Mouse (Mus musculus): ENCODE data around the gene Myrf. TPM values are rescaled to one million over a fixed set of nuclear protein-coding genes. Genes with fewer than 3 reads are reported as not detected.

Myrf gene
- polyA plus RNA-seq, 1 experiment: 15.9 TPM

GRCm38 (mm10) chr19:10266196-10266850 is 25.8 kb upstream of the Myrf start:
- Histone ChIP-seq H3K27me3 (ENCODE audit: control insufficient read depth, insufficient read depth, low read length, poor library complexity, severe bottlenecking) (no peaks in the 10 kb centered on the region), H3K4me3 (ENCODE audit: low read depth, low read length) (no peak overlapping the region), H3K9ac (ENCODE audit: low read depth, poor library complexity, severe bottlenecking) (0 out of 2 replicates have a peak overlapping the region, but pooled peaks have one; percentile 17), H3K27ac (ENCODE audit: insufficient read depth, low read length) (peak overlapping the region; percentile 90), H3K9me3 (replicated peaks; ENCODE audit: control insufficient read depth, insufficient read depth, low read length, poor library complexity, severe bottlenecking) (no peaks in the 10 kb centered on the region), H3K36me3 (ENCODE audit: control insufficient read depth, insufficient read depth, low read length, poor library complexity, severe bottlenecking) (no peaks in the 10 kb centered on the region), H3K4me1 (ENCODE audit: control insufficient read depth, insufficient read depth, low read length) (peaks cover 9% of the 10 kb centered on the region)
- TF ChIP-seq CTCF (IDR thresholded peaks at IDR 0.05; ENCODE audit: low read depth, low read length) (peak; percentile 67), EP300 (IDR thresholded peaks at IDR 0.05; ENCODE audit: insufficient read depth, low read depth, low read length) (peak; percentile 92), POLR2A (IDR thresholded peaks at IDR 0.05; ENCODE audit: insufficient read depth, low read length) (no peak)

GRCm38 (mm10) chr19:10261369-10261768 is 20.8 kb upstream of the Myrf start:
- H3K4me1 ChIP-seq (ENCODE audit: control insufficient read depth, insufficient read depth, low read length): peaks cover 9% of the 10 kb centered on the region
- no peak overlapping the region for H3K9ac ChIP-seq (ENCODE audit: low read depth, poor library complexity, severe bottlenecking)
- H3K27me3 ChIP-seq (ENCODE audit: control insufficient read depth, insufficient read depth, low read length, poor library complexity, severe bottlenecking): no peaks in the 10 kb centered on the region
- no peak overlapping the region for H3K27ac ChIP-seq (ENCODE audit: insufficient read depth, low read length)
- no peak overlapping the region for H3K4me3 ChIP-seq (ENCODE audit: low read depth, low read length)
- no peak for TF ChIP-seq CTCF (IDR thresholded peaks at IDR 0.05; ENCODE audit: low read depth, low read length)
- TF ChIP-seq POLR2A (IDR thresholded peaks at IDR 0.05; ENCODE audit: insufficient read depth, low read length): no peak
- no peak for TF ChIP-seq EP300 (IDR thresholded peaks at IDR 0.05; ENCODE audit: insufficient read depth, low read depth, low read length)
- no peaks in the 10 kb centered on the region for H3K9me3 ChIP-seq (replicated peaks; ENCODE audit: control insufficient read depth, insufficient read depth, low read length, poor library complexity, severe bottlenecking)
- H3K36me3 ChIP-seq (ENCODE audit: control insufficient read depth, insufficient read depth, low read length, poor library complexity, severe bottlenecking): no peaks in the 10 kb centered on the region

GRCm38 (mm10) chr19:10258279-10259011 is 17.9 kb upstream of the Myrf start:
- Histone ChIP-seq H3K27me3 (ENCODE audit: control insufficient read depth, insufficient read depth, low read length, poor library complexity, severe bottlenecking) (no peaks in the 10 kb centered on the region), H3K27ac (ENCODE audit: insufficient read depth, low read length) (no peak overlapping the region), H3K36me3 (ENCODE audit: control insufficient read depth, insufficient read depth, low read length, poor library complexity, severe bottlenecking) (no peaks in the 10 kb centered on the region), H3K9me3 (replicated peaks; ENCODE audit: control insufficient read depth, insufficient read depth, low read length, poor library complexity, severe bottlenecking) (no peaks in the 10 kb centered on the region), H3K4me1 (ENCODE audit: control insufficient read depth, insufficient read depth, low read length) (no peaks in the 10 kb centered on the region), H3K9ac (ENCODE audit: low read depth, poor library complexity, severe bottlenecking) (no peak overlapping the region), H3K4me3 (ENCODE audit: low read depth, low read length) (no peak overlapping the region)
- TF ChIP-seq CTCF (IDR thresholded peaks at IDR 0.05; ENCODE audit: low read depth, low read length) (peak; percentile 93), EP300 (IDR thresholded peaks at IDR 0.05; ENCODE audit: insufficient read depth, low read depth, low read length) (no peak)

GRCm38 (mm10) chr19:10248128-10248527 is 7.6 kb upstream of the Myrf start:
- Histone ChIP-seq H3K27me3 (ENCODE audit: control insufficient read depth, insufficient read depth, low read length, poor library complexity, severe bottlenecking) (no peaks in the 10 kb centered on the region), H3K36me3 (ENCODE audit: control insufficient read depth, insufficient read depth, low read length, poor library complexity, severe bottlenecking) (no peaks in the 10 kb centered on the region), H3K9me3 (replicated peaks; ENCODE audit: control insufficient read depth, insufficient read depth, low read length, poor library complexity, severe bottlenecking) (no peaks in the 10 kb centered on the region), H3K4me1 (ENCODE audit: control insufficient read depth, insufficient read depth, low read length) (no peaks in the 10 kb centered on the region), H3K27ac (ENCODE audit: insufficient read depth, low read length) (no peak overlapping the region), H3K9ac (ENCODE audit: low read depth, poor library complexity, severe bottlenecking) (no peak overlapping the region), H3K4me3 (ENCODE audit: low read depth, low read length) (no peak overlapping the region)
- TF ChIP-seq POLR2A (IDR thresholded peaks at IDR 0.05; ENCODE audit: insufficient read depth, low read length) (no peak), EP300 (IDR thresholded peaks at IDR 0.05; ENCODE audit: insufficient read depth, low read depth, low read length) (no peak), CTCF (IDR thresholded peaks at IDR 0.05; ENCODE audit: low read depth, low read length) (no peak)

GRCm38 (mm10) chr19:10247165-10247564 is 6.6 kb upstream of the Myrf start:
- no peak for TF ChIP-seq EP300 (IDR thresholded peaks at IDR 0.05; ENCODE audit: insufficient read depth, low read depth, low read length)
- TF ChIP-seq CTCF (IDR thresholded peaks at IDR 0.05; ENCODE audit: low read depth, low read length): no peak
- TF ChIP-seq POLR2A (IDR thresholded peaks at IDR 0.05; ENCODE audit: insufficient read depth, low read length): no peak
- Histone ChIP-seq H3K27me3 (ENCODE audit: control insufficient read depth, insufficient read depth, low read length, poor library complexity, severe bottlenecking) (no peaks in the 10 kb centered on the region), H3K9me3 (replicated peaks; ENCODE audit: control insufficient read depth, insufficient read depth, low read length, poor library complexity, severe bottlenecking) (no peaks in the 10 kb centered on the region), H3K36me3 (ENCODE audit: control insufficient read depth, insufficient read depth, low read length, poor library complexity, severe bottlenecking) (no peaks in the 10 kb centered on the region), H3K27ac (ENCODE audit: insufficient read depth, low read length) (no peak overlapping the region), H3K4me1 (ENCODE audit: control insufficient read depth, insufficient read depth, low read length) (peaks cover 2% of the 10 kb centered on the region), H3K9ac (ENCODE audit: low read depth, poor library complexity, severe bottlenecking) (no peak overlapping the region), H3K4me3 (ENCODE audit: low read depth, low read length) (no peak overlapping the region)

GRCm38 (mm10) chr19:10244183-10244582 is 3.6 kb upstream of the Myrf start:
- H3K4me1 ChIP-seq (ENCODE audit: control insufficient read depth, insufficient read depth, low read length): peaks cover 2% of the 10 kb centered on the region

More at GRCm38 (mm10) chr19:10244183-10244582, 3.6 kb upstream of the Myrf start:
- no peak overlapping the region for H3K9ac ChIP-seq (ENCODE audit: low read depth, poor library complexity, severe bottlenecking)
- no peak overlapping the region for H3K4me3 ChIP-seq (ENCODE audit: low read depth, low read length)
- no peaks in the 10 kb centered on the region for H3K27me3 ChIP-seq (ENCODE audit: control insufficient read depth, insufficient read depth, low read length, poor library complexity, severe bottlenecking)
- TF ChIP-seq POLR2A (IDR thresholded peaks at IDR 0.05; ENCODE audit: insufficient read depth, low read length): no peak
- no peak for TF ChIP-seq EP300 (IDR thresholded peaks at IDR 0.05; ENCODE audit: insufficient read depth, low read depth, low read length)
- TF ChIP-seq CTCF (IDR thresholded peaks at IDR 0.05; ENCODE audit: low read depth, low read length): peak; percentile 87
- H3K36me3 ChIP-seq (ENCODE audit: control insufficient read depth, insufficient read depth, low read length, poor library complexity, severe bottlenecking): no peaks in the 10 kb centered on the region
- H3K27ac ChIP-seq (ENCODE audit: insufficient read depth, low read length): no peak overlapping the region
- H3K9me3 ChIP-seq (replicated peaks; ENCODE audit: control insufficient read depth, insufficient read depth, low read length, poor library complexity, severe bottlenecking): no peaks in the 10 kb centered on the region

Data from ES-Bruce4 (cell line).